Mouse (Mus musculus): ENCODE data around the gene 1700020N01Rik. TPM values are rescaled to one million over a fixed set of nuclear protein-coding genes. Genes with fewer than 3 reads are reported as not detected.

1700020N01Rik gene
- total RNA-seq, 2 experiments from 2014 or later: not detected

- intact Hi-C loops (cut with DNase I): no loop called here
- no peak for DNase-seq (ENCODE audit: extremely low spot score in 1 of 2, low spot score in 2 of 2)
- Histone ChIP-seq H3K27ac (peak overlapping the region; percentile 37; the same call in 1 of the 2 replicates), H3K4me3 (no peak overlapping the region)
- TF ChIP-seq CTCF (IDR thresholded peaks at IDR 0.05): no peak
Observed at GRCm38 (mm10) chr10:21635988-21636710, 43.2 kb downstream of the 1700020N01Rik start.

GRCm38 (mm10) chr10:21636711-21637081 lies 43.8 kb downstream of the 1700020N01Rik start:
- H3K27ac ChIP-seq: peak overlapping the region; percentile 37; the same call in 1 of the 2 replicates
- intact Hi-C loops (cut with DNase I): no loop called here
- no peak for TF ChIP-seq CTCF (IDR thresholded peaks at IDR 0.05)

GRCm38 (mm10) chr10:21651388-21651787 lies 58.4 kb downstream of the 1700020N01Rik start:
- TF ChIP-seq CTCF (IDR thresholded peaks at IDR 0.05): no peak
- intact Hi-C loops (cut with DNase I): no loop called here
- no peak for DNase-seq (ENCODE audit: extremely low spot score in 1 of 2, low spot score in 2 of 2)
- peak overlapping the region; percentile 41 for H3K27ac ChIP-seq
- H3K4me3 ChIP-seq: no peak overlapping the region

More at GRCm38 (mm10) chr10:21636711-21637081, 43.8 kb downstream of the 1700020N01Rik start:
- no peak for DNase-seq (ENCODE audit: extremely low spot score in 1 of 2, low spot score in 2 of 2)
- no peak overlapping the region for H3K4me3 ChIP-seq

GRCm38 (mm10) chr10:21652426-21653345 lies 59.7 kb downstream of the 1700020N01Rik start:
- TF ChIP-seq CTCF (IDR thresholded peaks at IDR 0.05): no peak
- Histone ChIP-seq H3K27ac (peak overlapping the region; percentile 68), H3K4me3 (no peak overlapping the region)
- no peak for DNase-seq (ENCODE audit: extremely low spot score in 1 of 2, low spot score in 2 of 2)
- intact Hi-C loops (cut with DNase I): no loop called here

GRCm38 (mm10) chr10:21653469-21653868 lies 60.5 kb downstream of the 1700020N01Rik start:
- intact Hi-C loops (cut with DNase I): no loop called here
- DNase-seq (ENCODE audit: extremely low spot score in 1 of 2, low spot score in 2 of 2): no peak
- Histone ChIP-seq H3K4me3 (no peak overlapping the region), H3K27ac (peak overlapping the region; percentile 68)
- peak; percentile 13 for TF ChIP-seq CTCF (IDR thresholded peaks at IDR 0.05)

- Histone ChIP-seq H3K27ac (peak overlapping the region; percentile 83), H3K4me3 (no peak overlapping the region)
- TF ChIP-seq CTCF (IDR thresholded peaks at IDR 0.05): no peak
- intact Hi-C loops (cut with DNase I): loop anchor here (1.0 to 5.0 kb wide), 5 partner anchors 54 to 333 kb away; no protein-coding TSS in a partner anchor
- DNase-seq (ENCODE audit: extremely low spot score in 1 of 2, low spot score in 2 of 2): peak in 1 of 2 experiments; percentile 41
Observed at GRCm38 (mm10) chr10:21659576-21660246, 66.8 kb downstream of the 1700020N01Rik start.

- Histone ChIP-seq H3K27ac (no peak overlapping the region), H3K4me3 (no peak overlapping the region)
- TF ChIP-seq CTCF (IDR thresholded peaks at IDR 0.05): no peak
- DNase-seq (ENCODE audit: extremely low spot score in 1 of 2, low spot score in 2 of 2): no peak
- intact Hi-C loops (cut with DNase I): no loop called here
Observed at GRCm38 (mm10) chr10:21668976-21669375, 76.0 kb downstream of the 1700020N01Rik start.

GRCm38 (mm10) chr10:21669750-21670161 lies 76.8 kb downstream of the 1700020N01Rik start:
- Histone ChIP-seq H3K27ac (no peak overlapping the region), H3K4me3 (no peak overlapping the region)
- no peak for TF ChIP-seq CTCF (IDR thresholded peaks at IDR 0.05)
- DNase-seq (ENCODE audit: extremely low spot score in 1 of 2, low spot score in 2 of 2): no peak
- intact Hi-C loops (cut with DNase I): no loop called here

GRCm38 (mm10) chr10:21670168-21670567 lies 77.2 kb downstream of the 1700020N01Rik start:
- Histone ChIP-seq H3K4me3 (no peak overlapping the region), H3K27ac (no peak overlapping the region)
- TF ChIP-seq CTCF (IDR thresholded peaks at IDR 0.05): no peak
- intact Hi-C loops (cut with DNase I): no loop called here
- no peak for DNase-seq (ENCODE audit: extremely low spot score in 1 of 2, low spot score in 2 of 2)

Other genes starting within 250 kb of the 1700020N01Rik start
- gene Aldh8a1, start 215.9 kb upstream of the 1700020N01Rik start, total RNA-seq (2021): under 1 TPM; 0.14 to 0.40 TPM